Mouse (Mus musculus) liver, embryonic 12.5 days (tissue): ENCODE data around the gene Chit1. TPM values are rescaled to one million over a fixed set of nuclear protein-coding genes. Genes with fewer than 3 reads are reported as not detected.

Source experiments
- ATAC-seq: fragments of 200-750 bp; cut with Nextera tagmentation; 2 replicates; pipeline ENCODE4 v1.8.0; 2017; ENCODE audit warnings: moderate number of reproducible peaks, mild to moderate bottlenecking, moderate library complexity
- H3K27ac ChIP-seq: fragments of 300-500 bp; sonication (generic); 2 replicates; pipeline ENCODE4 v1.5.1; 2016; ENCODE audit warnings: mild to moderate bottlenecking
- H3K27me3 ChIP-seq: fragments of 300-500 bp; sonication (generic); replicated peaks from 2 replicates; pipeline ENCODE4 v1.6.1; 2016; ENCODE audit warnings: mild to moderate bottlenecking, moderate library complexity
- H3K36me3 ChIP-seq: fragments of 300-500 bp; sonication (generic); 2 replicates; pipeline ENCODE4 v1.6.1; 2016; ENCODE audit warnings: mild to moderate bottlenecking, moderate library complexity
- H3K4me1 ChIP-seq: fragments of 300-500 bp; sonication (generic); 2 replicates; pipeline ENCODE4 v1.6.1; 2016
- H3K4me2 ChIP-seq: fragments of 300-500 bp; sonication (generic); 2 replicates; pipeline ENCODE4 v1.6.1; 2016; ENCODE audit warnings: mild to moderate bottlenecking, moderate library complexity
- H3K4me3 ChIP-seq: fragments of 300-500 bp; sonication (generic); 2 replicates; pipeline ENCODE4 v1.5.1; 2016; ENCODE audit warnings: mild to moderate bottlenecking, moderate library complexity
- H3K9ac ChIP-seq: fragments of 300-500 bp; sonication (generic); 2 replicates; pipeline ENCODE4 v1.6.1; 2016; ENCODE audit warnings: mild to moderate bottlenecking, moderate library complexity
- H3K9me3 ChIP-seq: fragments of 300-500 bp; sonication (generic); replicated peaks from 2 replicates; pipeline ENCODE4 v1.6.1; 2016; ENCODE audit warnings: mild to moderate bottlenecking, moderate library complexity
- WGBS: fragments of 180-500 bp; shearing (Covaris S2); methylation state at CpG from one replicate; pipeline ENCODE4 v1.1.7; 2016; ENCODE audit not compliant: insufficient replicate concordance; 5-methylcytosine and 5-hydroxymethylcytosine counted together
- polyA plus RNA-seq: library from polyadenylated mRNA; unstranded; fragments of >200 nt; fragmentation: Nextera tagmentation; extraction: Ambion mirVana; gene quantifications from 2 replicates; pipeline ENCODE4 v1.2.1, GENCODE M21; 2016

The Chit1 gene
- polyA plus RNA-seq, 1 experiment from 2014 or later = 0.07 TPM

DNA sequence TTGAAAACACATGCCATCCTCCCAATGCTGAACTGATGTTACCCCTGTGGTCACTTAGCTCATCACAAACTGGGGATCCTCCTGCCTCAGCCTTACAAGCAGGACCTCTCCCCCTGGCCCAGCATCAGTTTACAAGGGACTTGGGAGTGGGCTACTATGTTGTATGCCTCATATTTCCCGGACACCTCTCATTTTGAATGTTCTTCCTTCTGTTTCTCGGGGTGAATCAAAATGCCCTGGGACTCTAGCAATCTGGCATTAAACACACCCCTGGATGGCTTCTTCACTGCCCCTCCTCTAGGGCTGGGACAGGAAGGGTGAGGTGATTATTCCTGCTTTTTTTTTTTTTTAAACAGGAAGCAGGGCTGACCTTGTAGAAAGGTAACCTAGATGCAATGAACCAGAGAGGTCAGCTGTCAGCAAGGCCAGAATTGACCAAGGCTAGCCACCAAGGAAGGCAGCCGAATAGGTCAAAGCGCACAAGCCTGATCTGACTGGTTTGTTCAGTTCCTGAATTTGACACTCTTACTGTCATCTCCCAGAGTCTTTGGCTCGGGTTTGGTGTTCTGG, 30.1 kb upstream of the Chit1 start:
- Histone ChIP-seq H3K4me3 (no peak overlapping the region), H3K27me3 (no peaks in the 10 kb centered on the region), H3K4me1 (peaks cover 84% of the 10 kb centered on the region), H3K4me2 (peak overlapping the region; percentile 73), H3K9me3 (no peaks in the 10 kb centered on the region), H3K27ac (peak overlapping the region; percentile 88), H3K9ac (peak overlapping the region; percentile 96), H3K36me3 (peaks cover 19% of the 10 kb centered on the region)
- no peak for ATAC-seq
- WGBS = 74% methylated on average over 5 of the region's 5 CpGs

GRCm38 (mm10) chr1:134082987-134083516, 28.0 kb upstream of the Chit1 start:
- no peaks in the 10 kb centered on the region for H3K36me3 ChIP-seq
- no peaks in the 10 kb centered on the region; the same call in 1 of the 2 replicates for H3K27me3 ChIP-seq
- H3K4me2 ChIP-seq = peak overlapping the region; percentile 56
- H3K4me3 ChIP-seq = no peak overlapping the region
- H3K9me3 ChIP-seq = no peaks in the 10 kb centered on the region
- ATAC-seq = peak; percentile 68
- WGBS = 25% methylated on average over 11 of the region's 11 CpGs
- peaks cover 88% of the 10 kb centered on the region for H3K4me1 ChIP-seq
- peak overlapping the region; percentile 88 for H3K27ac ChIP-seq
- peak overlapping the region; percentile 63 for H3K9ac ChIP-seq

DNA sequence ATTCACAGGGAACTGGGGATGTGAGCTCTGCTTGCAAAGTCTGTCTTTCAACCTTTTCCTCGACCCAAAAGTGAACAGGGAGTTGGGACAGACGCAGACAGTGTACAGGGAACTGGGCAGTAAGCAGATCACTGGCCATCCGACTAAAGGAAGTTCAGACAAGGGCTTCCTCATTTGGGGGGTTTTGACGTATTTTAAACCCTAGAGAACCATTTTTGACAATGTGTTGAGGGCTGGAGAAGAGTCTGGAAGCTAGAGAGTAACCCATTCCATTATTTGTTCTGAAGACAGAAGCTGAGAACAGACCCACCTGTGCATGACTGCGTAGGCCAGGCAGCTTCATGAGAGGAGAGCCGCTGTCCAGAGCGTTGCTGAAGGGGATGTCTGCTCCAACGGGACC, 27.4 kb upstream of the Chit1 start:
- Histone ChIP-seq H3K27me3 (no peaks in the 10 kb centered on the region; the same call in 1 of the 2 replicates), H3K4me3 (no peak overlapping the region), H3K4me2 (peak overlapping the region; percentile 56; the same call in 1 of the 2 replicates), H3K9me3 (no peaks in the 10 kb centered on the region), H3K9ac (peak overlapping the region; percentile 63; the same call in 1 of the 2 replicates), H3K4me1 (peaks cover 94% of the 10 kb centered on the region), H3K27ac (peak overlapping the region; percentile 88), H3K36me3 (no peaks in the 10 kb centered on the region)
- ATAC-seq = no peak
- WGBS = 63% methylated on average over 8 of the region's 8 CpGs

- H3K36me3 ChIP-seq = no peaks in the 10 kb centered on the region
- peak overlapping the region; percentile 88 for H3K27ac ChIP-seq
- H3K27me3 ChIP-seq = no peaks in the 10 kb centered on the region; the same call in 1 of the 2 replicates
- no peak overlapping the region for H3K4me3 ChIP-seq
- peaks cover 99% of the 10 kb centered on the region for H3K4me1 ChIP-seq
- WGBS = 75% methylated on average over 3 of the region's 3 CpGs
- H3K9ac ChIP-seq = peak overlapping the region; percentile 63; the same call in 1 of the 2 replicates
- no peak overlapping the region for H3K4me2 ChIP-seq
- no peaks in the 10 kb centered on the region for H3K9me3 ChIP-seq
- no peak for ATAC-seq
Measured at GRCm38 (mm10) chr1:134084128-134084527, 26.9 kb upstream of the Chit1 start.

- peak overlapping the region; percentile 69 for H3K4me2 ChIP-seq
- H3K27ac ChIP-seq = peak overlapping the region; percentile 80
- H3K9ac ChIP-seq = peak overlapping the region; percentile 66
- H3K4me3 ChIP-seq = no peak overlapping the region
- H3K27me3 ChIP-seq = no peaks in the 10 kb centered on the region; the same call in 1 of the 2 replicates
- peaks cover 91% of the 10 kb centered on the region for H3K4me1 ChIP-seq
- 45% methylated on average over 3 of the region's 3 CpGs for WGBS
- H3K9me3 ChIP-seq = no peaks in the 10 kb centered on the region
- H3K36me3 ChIP-seq = no peaks in the 10 kb centered on the region
- ATAC-seq = no peak
Measured at GRCm38 (mm10) chr1:134086017-134086416, 25.0 kb upstream of the Chit1 start.

GRCm38 (mm10) chr1:134086811-134087398, 24.1 kb upstream of the Chit1 start:
- ATAC-seq = peak; percentile 71
- no peaks in the 10 kb centered on the region for H3K9me3 ChIP-seq
- H3K36me3 ChIP-seq = no peaks in the 10 kb centered on the region
- H3K27ac ChIP-seq = peak overlapping the region; percentile 80
- peak overlapping the region; percentile 69 for H3K4me2 ChIP-seq
- H3K27me3 ChIP-seq = no peaks in the 10 kb centered on the region; the same call in 1 of the 2 replicates
- peak overlapping the region; percentile 35 for H3K4me3 ChIP-seq
- H3K4me1 ChIP-seq = peaks cover 91% of the 10 kb centered on the region
- peak overlapping the region; percentile 66 for H3K9ac ChIP-seq
- WGBS = 14% methylated on average over 16 of the region's 16 CpGs

DNA sequence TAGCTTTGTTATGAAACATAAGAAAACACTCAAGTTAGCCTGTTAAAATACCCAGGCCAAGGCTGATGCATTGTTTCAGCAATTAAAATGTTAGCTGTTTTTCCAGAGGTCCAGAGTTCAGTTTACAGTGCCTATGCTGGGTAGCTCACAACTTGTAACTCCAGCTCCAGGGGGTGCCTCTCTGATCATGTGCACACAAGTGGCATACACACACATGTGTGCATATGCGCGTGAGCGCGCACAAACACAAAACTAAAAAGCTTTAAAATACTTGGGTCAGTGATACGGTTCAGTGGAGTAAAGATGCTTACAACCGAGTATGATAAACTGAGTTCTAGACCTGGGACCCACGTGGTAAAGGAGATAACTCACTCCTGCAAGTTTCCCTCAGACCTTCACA, 22.0 kb upstream of the Chit1 start:
- ATAC-seq = no peak
- Histone ChIP-seq H3K4me3 (no peak overlapping the region), H3K27me3 (no peaks in the 10 kb centered on the region; the same call in 1 of the 2 replicates), H3K27ac (peak overlapping the region; percentile 75), H3K9ac (peak overlapping the region; percentile 45; the same call in 1 of the 2 replicates), H3K4me1 (peaks cover 88% of the 10 kb centered on the region), H3K9me3 (no peaks in the 10 kb centered on the region), H3K36me3 (no peaks in the 10 kb centered on the region), H3K4me2 (peak overlapping the region; percentile 22)
- 61% methylated on average over 7 of the region's 7 CpGs for WGBS

DNA sequence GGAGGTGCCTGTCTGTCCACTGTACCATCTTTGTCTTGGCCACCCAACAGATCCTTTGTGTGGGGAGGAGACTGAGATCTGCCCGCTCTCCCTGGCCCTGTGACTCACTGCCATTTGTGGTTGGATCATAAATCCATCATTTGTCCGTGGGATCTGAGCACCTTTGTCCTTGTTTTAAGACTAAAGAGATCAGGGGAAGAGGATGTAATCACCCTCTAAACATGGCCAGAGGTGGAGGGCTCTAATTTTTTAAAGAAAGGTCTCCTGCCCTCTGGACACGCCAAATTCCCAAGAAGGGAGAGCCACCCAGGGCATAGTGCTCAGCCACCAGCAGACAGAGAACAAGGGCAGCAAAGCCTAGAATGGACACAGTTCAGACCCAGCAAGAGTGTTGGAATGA, 19.2 kb upstream of the Chit1 start:
- peak overlapping the region; percentile 62 for H3K9ac ChIP-seq
- H3K36me3 ChIP-seq = no peaks in the 10 kb centered on the region
- no peaks in the 10 kb centered on the region for H3K9me3 ChIP-seq
- WGBS = 69% methylated on average over 3 of the region's 3 CpGs
- no peak overlapping the region for H3K4me3 ChIP-seq
- H3K4me1 ChIP-seq = peaks cover 88% of the 10 kb centered on the region
- H3K27ac ChIP-seq = peak overlapping the region; percentile 97
- H3K4me2 ChIP-seq = peak overlapping the region; percentile 84
- no peak for ATAC-seq
- H3K27me3 ChIP-seq = 0 out of 2 replicates have a peak, but pooled peaks cover 6% of the 10 kb centered on the region

- H3K36me3 ChIP-seq = no peaks in the 10 kb centered on the region
- peak overlapping the region; percentile 58 for H3K4me3 ChIP-seq
- no peaks in the 10 kb centered on the region for H3K9me3 ChIP-seq
- 12% methylated on average over 6 of the region's 6 CpGs for WGBS
- H3K27me3 ChIP-seq = 0 out of 2 replicates have a peak, but pooled peaks cover 6% of the 10 kb centered on the region
- H3K4me2 ChIP-seq = peak overlapping the region; percentile 84
- H3K27ac ChIP-seq = peak overlapping the region; percentile 97
- H3K9ac ChIP-seq = peak overlapping the region; percentile 62
- no peak; the same call in 1 of the 2 replicates for ATAC-seq
- H3K4me1 ChIP-seq = peaks cover 88% of the 10 kb centered on the region
Measured at GRCm38 (mm10) chr1:134092368-134092767, 18.7 kb upstream of the Chit1 start.

GRCm38 (mm10) chr1:134092852-134093770, 17.9 kb upstream of the Chit1 start:
- H3K27ac ChIP-seq = peak overlapping the region; percentile 97
- ATAC-seq = peak; percentile 96
- H3K36me3 ChIP-seq = no peaks in the 10 kb centered on the region
- peak overlapping the region; percentile 58 for H3K4me3 ChIP-seq
- no peaks in the 10 kb centered on the region for H3K9me3 ChIP-seq
- 0 out of 2 replicates have a peak, but pooled peaks cover 6% of the 10 kb centered on the region for H3K27me3 ChIP-seq
- peak overlapping the region; percentile 84 for H3K4me2 ChIP-seq
- 1% methylated on average over 43 of the region's 43 CpGs for WGBS
- peak overlapping the region; percentile 80 for H3K9ac ChIP-seq
- peaks cover 88% of the 10 kb centered on the region for H3K4me1 ChIP-seq

- no peak for ATAC-seq
- 50% methylated on average over 13 of the region's 13 CpGs for WGBS
- Histone ChIP-seq H3K9me3 (no peaks in the 10 kb centered on the region), H3K27me3 (0 out of 2 replicates have a peak, but pooled peaks cover 6% of the 10 kb centered on the region), H3K9ac (peak overlapping the region; percentile 80), H3K4me3 (peak overlapping the region; percentile 58), H3K27ac (peak overlapping the region; percentile 97), H3K36me3 (no peaks in the 10 kb centered on the region), H3K4me1 (peaks cover 88% of the 10 kb centered on the region), H3K4me2 (peak overlapping the region; percentile 84)
Measured at GRCm38 (mm10) chr1:134093771-134094526, 17.1 kb upstream of the Chit1 start.
